Mouse (Mus musculus): ENCODE data around the gene Kctd19. TPM values are rescaled to one million over a fixed set of nuclear protein-coding genes. Genes with fewer than 3 reads are reported as not detected.

Kctd19 gene
- polyA plus RNA-seq, 1 experiment from 2014 or later, result not detected

DNA sequence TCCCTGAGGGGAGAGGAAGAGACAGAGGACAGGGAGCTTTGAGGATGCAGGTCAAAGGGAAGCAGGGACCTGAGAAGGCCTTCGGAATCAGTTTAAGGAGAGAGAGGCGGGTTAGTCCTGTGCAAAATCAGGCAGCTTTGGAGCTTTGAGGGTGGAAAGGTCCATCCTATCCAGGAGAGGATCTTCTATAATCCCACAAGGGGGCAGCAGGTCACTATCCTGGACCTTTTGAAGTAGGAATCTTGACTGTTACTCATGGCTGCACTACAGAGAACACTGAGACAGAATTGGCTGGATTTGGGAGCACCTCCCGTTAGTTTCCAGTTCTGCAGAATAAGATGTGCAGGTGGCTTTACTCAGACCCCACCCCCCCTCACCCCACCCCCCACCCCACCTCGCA, 53.7 kb downstream of the Kctd19 start:
- Histone ChIP-seq H3K36me3 (ENCODE audit: control insufficient read depth, insufficient read depth, low read length) (no peaks in the 10 kb centered on the region), H3K4me2 (ENCODE audit: low read depth) (no peak overlapping the region), H3K27ac (ENCODE audit: low read depth, low read length) (no peak overlapping the region), H3K9ac (ENCODE audit: low read length) (no peak overlapping the region), H3K4me3 (ENCODE audit: low read depth, low read length) (no peak overlapping the region), H3K4me1 (ENCODE audit: control insufficient read depth, insufficient read depth, low read length) (peaks cover 3% of the 10 kb centered on the region; the same call in 1 of the 2 replicates), H3K9me3 (ENCODE audit: control insufficient read depth, low read length) (no peaks in the 10 kb centered on the region), H3K27me3 (ENCODE audit: control insufficient read depth, insufficient read depth, low read length) (no peaks in the 10 kb centered on the region)
- 50% methylated on average over 4 of the region's 4 CpGs for WGBS
- DNase-seq (ENCODE audit: low spot score), result peak; percentile 57
- no peak for ATAC-seq (ENCODE audit: insufficient read depth, low FRiP score, low TSS enrichment)

DNA sequence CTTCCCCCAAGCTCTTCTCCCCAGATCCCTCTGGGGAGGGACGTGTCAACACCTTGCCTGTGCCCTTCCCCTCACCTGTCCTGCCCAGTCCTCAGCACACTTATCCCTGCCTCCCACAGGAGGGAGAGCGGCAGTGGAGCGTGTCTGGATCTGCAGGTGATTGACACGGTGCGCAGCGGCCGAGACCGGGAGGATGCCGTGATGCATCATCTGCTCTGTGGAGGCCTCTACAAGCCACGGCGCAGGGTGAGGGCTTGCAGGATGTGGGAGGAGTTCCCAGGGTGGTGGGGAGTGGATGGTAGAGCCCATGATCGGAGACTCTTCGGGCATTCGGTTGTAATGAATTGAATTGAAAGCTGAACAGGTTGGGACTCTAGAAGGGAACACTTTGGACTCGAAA, 54.1 kb downstream of the Kctd19 start:
- H3K4me3 ChIP-seq (ENCODE audit: low read depth, low read length), result no peak overlapping the region
- H3K4me2 ChIP-seq (ENCODE audit: low read depth), result no peak overlapping the region
- H3K36me3 ChIP-seq (ENCODE audit: control insufficient read depth, insufficient read depth, low read length), result no peaks in the 10 kb centered on the region
- no peak overlapping the region for H3K9ac ChIP-seq (ENCODE audit: low read length)
- no peak for ATAC-seq (ENCODE audit: insufficient read depth, low FRiP score, low TSS enrichment)
- H3K27ac ChIP-seq (ENCODE audit: low read depth, low read length), result no peak overlapping the region
- no peaks in the 10 kb centered on the region for H3K27me3 ChIP-seq (ENCODE audit: control insufficient read depth, insufficient read depth, low read length)
- no peaks in the 10 kb centered on the region for H3K9me3 ChIP-seq (ENCODE audit: control insufficient read depth, low read length)
- H3K4me1 ChIP-seq (ENCODE audit: control insufficient read depth, insufficient read depth, low read length), result peaks cover 3% of the 10 kb centered on the region; the same call in 1 of the 2 replicates
- DNase-seq (ENCODE audit: low spot score), result no peak
- 80% methylated on average over 15 of the region's 15 CpGs for WGBS

GRCm38 (mm10) chr8:105356681-105357080, 56.6 kb downstream of the Kctd19 start:
- WGBS, result 91% methylated on average over 14 of the region's 14 CpGs
- Histone ChIP-seq H3K4me1 (ENCODE audit: control insufficient read depth, insufficient read depth, low read length) (peaks cover 3% of the 10 kb centered on the region; the same call in 1 of the 2 replicates), H3K4me2 (ENCODE audit: low read depth) (no peak overlapping the region), H3K9me3 (ENCODE audit: control insufficient read depth, low read length) (no peaks in the 10 kb centered on the region), H3K9ac (ENCODE audit: low read length) (no peak overlapping the region), H3K36me3 (ENCODE audit: control insufficient read depth, insufficient read depth, low read length) (no peaks in the 10 kb centered on the region), H3K4me3 (ENCODE audit: low read depth, low read length) (no peak overlapping the region), H3K27ac (ENCODE audit: low read depth, low read length) (no peak overlapping the region), H3K27me3 (ENCODE audit: control insufficient read depth, insufficient read depth, low read length) (no peaks in the 10 kb centered on the region)
- DNase-seq (ENCODE audit: low spot score), result no peak
- no peak for ATAC-seq (ENCODE audit: insufficient read depth, low FRiP score, low TSS enrichment)

DNA sequence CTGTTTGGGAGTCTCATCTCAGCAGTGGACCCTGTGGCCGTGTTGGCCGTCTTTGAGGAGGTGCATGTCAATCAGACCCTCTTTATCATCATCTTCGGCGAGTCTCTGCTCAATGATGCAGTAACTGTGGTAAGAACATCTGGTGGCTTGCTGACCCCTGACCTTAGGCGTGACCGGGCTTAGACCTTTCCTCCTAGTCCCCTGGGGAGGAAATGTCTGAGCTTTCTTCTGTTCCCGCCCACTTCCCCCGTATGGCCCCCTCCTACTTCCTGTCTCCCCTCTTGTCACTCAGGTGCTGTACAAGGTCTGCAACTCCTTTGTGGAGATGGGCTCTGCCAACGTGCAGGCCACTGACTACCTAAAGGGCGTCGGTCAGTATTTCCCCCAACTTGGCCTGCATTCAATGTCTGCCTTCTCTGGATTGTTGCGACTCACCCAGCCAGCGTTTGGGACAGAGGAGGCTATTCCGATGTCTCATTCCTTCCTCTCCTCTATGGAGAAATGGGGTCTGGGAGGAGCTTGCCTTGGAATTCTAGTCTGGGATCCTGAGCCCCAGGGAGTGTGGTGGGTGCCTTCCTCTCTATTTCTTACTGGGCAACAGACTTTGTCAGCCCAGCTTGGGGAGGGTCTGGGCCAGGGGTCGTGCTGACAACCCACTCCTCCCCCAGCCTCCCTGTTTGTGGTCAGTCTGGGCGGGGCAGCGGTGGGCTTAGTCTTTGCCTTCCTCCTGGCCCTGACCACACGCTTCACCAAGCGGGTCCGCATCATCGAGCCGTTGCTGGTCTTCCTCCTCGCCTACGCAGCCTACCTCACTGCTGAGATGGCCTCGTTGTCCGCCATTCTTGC, 57.9 kb downstream of the Kctd19 start:
- H3K4me2 ChIP-seq (ENCODE audit: low read depth), result no peak overlapping the region
- H3K9me3 ChIP-seq (ENCODE audit: control insufficient read depth, low read length), result no peaks in the 10 kb centered on the region
- no peak overlapping the region for H3K4me3 ChIP-seq (ENCODE audit: low read depth, low read length)
- H3K36me3 ChIP-seq (ENCODE audit: control insufficient read depth, insufficient read depth, low read length), result no peaks in the 10 kb centered on the region
- peaks cover 3% of the 10 kb centered on the region for H3K4me1 ChIP-seq (ENCODE audit: control insufficient read depth, insufficient read depth, low read length)
- H3K9ac ChIP-seq (ENCODE audit: low read length), result no peak overlapping the region
- ATAC-seq (ENCODE audit: insufficient read depth, low FRiP score, low TSS enrichment), result no peak
- no peak for DNase-seq (ENCODE audit: low spot score)
- no peaks in the 10 kb centered on the region for H3K27me3 ChIP-seq (ENCODE audit: control insufficient read depth, insufficient read depth, low read length)
- 63% methylated on average over 26 of the region's 26 CpGs for WGBS
- H3K27ac ChIP-seq (ENCODE audit: low read depth, low read length), result no peak overlapping the region

DNA sequence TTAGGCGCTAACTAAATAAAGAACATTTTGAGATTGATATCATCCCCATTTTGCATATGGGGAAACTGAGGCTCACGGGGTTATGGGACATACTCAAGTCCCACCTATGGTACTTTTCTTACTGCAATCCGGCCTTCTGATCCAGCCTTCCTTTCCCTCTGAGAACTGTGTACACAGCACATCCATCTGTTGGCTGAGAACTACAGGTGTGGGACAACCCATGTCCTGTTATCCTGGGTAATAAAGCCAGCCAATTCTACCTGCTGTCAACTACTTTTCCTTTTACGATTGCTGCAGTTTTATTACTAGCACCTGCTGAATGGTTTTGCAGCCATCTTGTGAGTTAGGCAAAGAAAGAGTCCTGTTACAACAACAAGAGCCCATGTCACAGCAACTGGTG, 58.8 kb downstream of the Kctd19 start:
- peaks cover 10% of the 10 kb centered on the region for H3K4me1 ChIP-seq (ENCODE audit: control insufficient read depth, insufficient read depth, low read length)
- 73% methylated on average over 4 of the region's 4 CpGs for WGBS
- H3K27me3 ChIP-seq (ENCODE audit: control insufficient read depth, insufficient read depth, low read length), result 0 out of 2 replicates have a peak, but pooled peaks cover 2% of the 10 kb centered on the region
- no peak overlapping the region for H3K9ac ChIP-seq (ENCODE audit: low read length)
- H3K4me2 ChIP-seq (ENCODE audit: low read depth), result no peak overlapping the region
- ATAC-seq (ENCODE audit: insufficient read depth, low FRiP score, low TSS enrichment) (no peak), DNase-seq (ENCODE audit: low spot score) (no peak)
- no peaks in the 10 kb centered on the region for H3K36me3 ChIP-seq (ENCODE audit: control insufficient read depth, insufficient read depth, low read length)
- H3K4me3 ChIP-seq (ENCODE audit: low read depth, low read length), result no peak overlapping the region
- H3K9me3 ChIP-seq (ENCODE audit: control insufficient read depth, low read length), result no peaks in the 10 kb centered on the region
- no peak overlapping the region for H3K27ac ChIP-seq (ENCODE audit: low read depth, low read length)

DNA sequence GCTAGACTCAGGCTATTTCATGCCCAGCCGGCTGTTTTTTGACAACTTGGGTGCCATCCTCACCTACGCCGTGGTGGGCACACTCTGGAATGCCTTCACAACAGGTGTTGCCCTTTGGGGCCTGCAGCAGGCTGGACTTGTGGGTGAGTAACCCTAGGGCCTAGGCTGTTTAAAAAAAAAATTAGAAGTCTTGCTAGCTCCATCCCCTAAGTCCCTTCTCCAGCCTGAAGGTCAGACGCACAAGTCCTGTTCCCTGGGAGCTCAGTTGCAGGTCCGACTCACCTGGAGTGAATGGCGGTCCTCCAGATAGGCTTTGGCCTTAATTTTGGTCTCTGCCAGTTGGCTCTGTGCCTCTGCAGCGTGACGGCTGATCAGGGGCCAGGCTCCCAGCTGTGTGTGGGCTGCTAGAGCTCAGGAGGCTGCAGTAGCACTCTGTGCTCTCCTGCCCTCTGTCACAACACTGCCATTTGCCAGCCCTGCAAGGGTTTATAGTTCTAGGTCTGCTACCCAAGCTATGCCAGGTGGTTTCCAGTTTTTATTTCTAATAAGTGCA, 59.6 kb downstream of the Kctd19 start:
- H3K4me3 ChIP-seq (ENCODE audit: low read depth, low read length), result no peak overlapping the region
- no peak overlapping the region for H3K9ac ChIP-seq (ENCODE audit: low read length)
- H3K27me3 ChIP-seq (ENCODE audit: control insufficient read depth, insufficient read depth, low read length), result 0 out of 2 replicates have a peak, but pooled peaks cover 2% of the 10 kb centered on the region
- 76% methylated on average over 8 of the region's 8 CpGs for WGBS
- no peaks in the 10 kb centered on the region for H3K36me3 ChIP-seq (ENCODE audit: control insufficient read depth, insufficient read depth, low read length)
- H3K9me3 ChIP-seq (ENCODE audit: control insufficient read depth, low read length), result no peaks in the 10 kb centered on the region
- ATAC-seq (ENCODE audit: insufficient read depth, low FRiP score, low TSS enrichment) (no peak), DNase-seq (ENCODE audit: low spot score) (no peak)
- H3K4me2 ChIP-seq (ENCODE audit: low read depth), result no peak overlapping the region
- peaks cover 10% of the 10 kb centered on the region for H3K4me1 ChIP-seq (ENCODE audit: control insufficient read depth, insufficient read depth, low read length)
- H3K27ac ChIP-seq (ENCODE audit: low read depth, low read length), result no peak overlapping the region

DNA sequence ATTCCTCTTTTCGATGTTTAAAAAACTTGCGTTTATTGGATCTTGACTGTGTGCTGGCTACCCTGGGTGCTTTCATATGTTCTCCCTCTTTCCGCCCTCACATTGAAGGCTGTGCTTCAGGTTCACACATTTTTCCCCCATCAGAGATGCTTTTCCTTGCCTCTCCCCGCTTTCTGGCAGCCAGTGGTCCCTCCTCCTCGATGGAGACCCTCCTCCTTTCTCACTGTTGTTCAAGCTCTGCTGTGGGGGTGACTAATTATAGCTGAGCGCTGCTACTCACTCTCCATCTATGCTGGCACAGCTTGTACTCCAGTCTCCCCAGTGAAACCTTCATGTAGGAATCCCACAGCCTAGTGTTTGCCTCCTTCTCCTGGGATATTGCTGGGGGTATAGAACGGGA, 63.1 kb downstream of the Kctd19 start:
- peaks cover 21% of the 10 kb centered on the region for H3K4me1 ChIP-seq (ENCODE audit: control insufficient read depth, insufficient read depth, low read length)
- no peak overlapping the region for H3K9ac ChIP-seq (ENCODE audit: low read length)
- H3K9me3 ChIP-seq (ENCODE audit: control insufficient read depth, low read length), result no peaks in the 10 kb centered on the region
- H3K4me2 ChIP-seq (ENCODE audit: low read depth), result peak overlapping the region; percentile 97; the same call in 1 of the 2 replicates
- 0 out of 2 replicates have a peak, but pooled peaks cover 2% of the 10 kb centered on the region for H3K27me3 ChIP-seq (ENCODE audit: control insufficient read depth, insufficient read depth, low read length)
- H3K36me3 ChIP-seq (ENCODE audit: control insufficient read depth, insufficient read depth, low read length), result no peaks in the 10 kb centered on the region
- H3K4me3 ChIP-seq (ENCODE audit: low read depth, low read length), result no peak overlapping the region
- 43% methylated on average over 7 of the region's 7 CpGs for WGBS
- H3K27ac ChIP-seq (ENCODE audit: low read depth, low read length), result no peak overlapping the region
- ATAC-seq (ENCODE audit: insufficient read depth, low FRiP score, low TSS enrichment) (no peak), DNase-seq (ENCODE audit: low spot score) (no peak)

- no peaks in the 10 kb centered on the region for H3K36me3 ChIP-seq (ENCODE audit: control insufficient read depth, insufficient read depth, low read length)
- peaks cover 21% of the 10 kb centered on the region; the same call in 1 of the 2 replicates for H3K4me1 ChIP-seq (ENCODE audit: control insufficient read depth, insufficient read depth, low read length)
- H3K27me3 ChIP-seq (ENCODE audit: control insufficient read depth, insufficient read depth, low read length), result 0 out of 2 replicates have a peak, but pooled peaks cover 2% of the 10 kb centered on the region
- WGBS, result under 1% methylated on average over 30 of the region's 48 CpGs
- no peak overlapping the region for H3K27ac ChIP-seq (ENCODE audit: low read depth, low read length)
- peak overlapping the region; percentile 60 for H3K4me3 ChIP-seq (ENCODE audit: low read depth, low read length)
- no peaks in the 10 kb centered on the region for H3K9me3 ChIP-seq (ENCODE audit: control insufficient read depth, low read length)
- H3K9ac ChIP-seq (ENCODE audit: low read length), result peak overlapping the region; percentile 76
- peak; percentile 15 for ATAC-seq (ENCODE audit: insufficient read depth, low FRiP score, low TSS enrichment)
- H3K4me2 ChIP-seq (ENCODE audit: low read depth), result peak overlapping the region; percentile 97
- DNase-seq (ENCODE audit: low spot score), result peak; percentile 71
Observed at GRCm38 (mm10) chr8:105349096-105349771, 64.1 kb downstream of the Kctd19 start.
